Mouse (Mus musculus): ENCODE results near the gene Scgb2b24.

Gene Scgb2b24

DNA sequence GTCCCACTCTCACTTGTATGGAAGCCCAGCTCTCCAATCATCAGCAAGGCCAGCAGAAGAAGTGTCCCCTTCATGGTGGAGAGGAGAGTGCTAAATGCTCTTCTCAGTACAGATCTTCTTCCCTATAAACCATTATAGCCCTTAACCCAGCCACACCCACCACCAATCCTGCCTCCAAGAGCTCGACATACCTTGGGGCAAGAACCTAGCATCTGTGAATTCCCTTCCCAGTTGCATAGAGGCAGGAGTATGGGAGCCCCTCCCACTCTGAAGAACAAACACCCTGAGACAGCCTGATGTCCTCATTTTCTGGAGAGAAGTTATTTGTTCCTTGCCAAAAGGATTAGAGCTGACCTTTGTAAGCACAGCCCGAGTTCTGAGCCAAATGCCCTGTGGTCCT, at the start of gene Scgb2b24:
TSS of gene Scgb2b24 (minus strand) at position 101 of the 400 bp plus-strand sequence.
- DNase-seq = no peak

DNA sequence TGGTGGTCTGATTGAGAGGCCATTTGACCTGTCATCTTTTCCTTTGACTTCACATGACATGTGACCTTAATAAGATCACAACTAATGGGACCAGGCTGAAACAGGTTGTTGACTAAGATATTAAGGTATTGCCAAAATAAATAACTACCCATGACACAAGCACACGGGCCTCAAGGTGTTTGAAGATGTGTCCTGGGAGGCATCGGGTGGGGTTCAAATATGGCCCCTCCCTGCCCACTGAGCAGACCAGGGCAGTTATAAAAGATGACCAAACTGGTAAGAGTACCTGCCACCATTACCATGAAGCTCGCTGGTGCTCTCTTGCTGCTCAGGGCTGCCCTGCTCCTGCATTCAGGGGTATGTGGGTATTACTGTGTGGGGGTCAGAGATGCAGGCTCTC, 4.4 kb upstream of the Scgb2b24 start, which contains the start of gene Scgb1b24:
TSS of gene Scgb1b24 (plus strand) at position 301 of the 400 bp plus-strand sequence.
- DNase-seq = no peak

DNA sequence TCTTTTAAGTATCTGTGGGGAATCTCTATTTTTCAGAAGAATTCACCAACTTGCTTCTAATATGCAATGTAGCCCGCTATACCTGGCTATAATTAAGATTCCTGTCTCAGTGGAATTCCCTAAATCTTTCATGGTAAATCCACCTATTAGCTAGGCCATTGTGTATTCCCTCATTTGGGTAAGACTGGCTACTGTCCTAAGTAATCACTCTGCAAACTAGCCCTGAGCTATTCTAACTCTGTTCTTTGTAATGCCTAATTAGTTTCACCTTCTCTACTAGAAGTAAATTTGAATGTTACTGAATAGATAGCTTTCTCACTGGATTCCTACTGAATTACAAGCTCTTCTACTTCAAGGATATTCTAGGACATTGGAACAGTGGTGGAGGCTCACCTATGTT, 49.2 kb downstream of the Scgb2b24 start:
- no peak for DNase-seq
